Mouse (Mus musculus): ENCODE measurements around the gene G2e3.

The G2e3 gene

DNA sequence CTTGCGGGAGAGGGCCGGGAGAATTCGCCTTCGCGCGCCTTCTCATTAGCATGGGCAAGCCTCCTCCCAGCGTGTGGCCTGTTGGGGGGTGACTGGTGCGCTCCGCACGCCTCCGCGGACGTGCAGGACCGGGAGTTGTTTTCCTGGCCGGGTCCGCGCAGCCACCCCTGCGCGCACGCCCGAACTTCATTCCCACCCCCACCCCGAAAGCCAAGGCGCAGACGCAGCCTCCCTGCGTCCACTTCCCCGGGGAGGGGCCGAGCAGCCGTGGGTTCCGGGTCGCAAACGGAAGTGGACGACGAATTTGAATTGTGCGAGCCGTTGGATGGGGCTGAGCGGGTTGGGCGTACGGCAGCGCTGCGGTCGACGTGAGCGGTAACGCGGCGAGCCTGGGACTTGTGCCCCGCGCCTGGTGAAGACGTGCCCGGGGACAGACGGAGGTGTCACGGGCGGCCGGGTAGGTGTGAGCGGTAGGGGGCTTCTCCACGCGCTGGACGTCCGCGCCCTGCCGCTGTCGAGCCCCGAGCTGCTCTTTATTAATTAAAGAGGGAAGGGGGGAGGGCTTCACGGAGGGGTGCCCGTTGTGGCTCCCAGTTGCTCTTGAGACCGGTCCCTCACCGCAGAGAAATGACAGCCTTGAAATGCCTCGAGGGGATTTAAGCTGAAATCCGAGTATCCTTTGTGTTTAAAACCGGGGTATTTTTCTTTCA is at the start of gene G2e3:
TSS of gene G2e3 (plus strand) at position 74 of the 710 bp plus-strand sequence.
- in situ Hi-C loops (cut with MboI), result no loop called here

- in situ Hi-C loops (cut with MboI), result no loop called here
Measured at GRCm38 (mm10) chr12:51323604-51324003, 24.3 kb upstream of the G2e3 start.

DNA sequence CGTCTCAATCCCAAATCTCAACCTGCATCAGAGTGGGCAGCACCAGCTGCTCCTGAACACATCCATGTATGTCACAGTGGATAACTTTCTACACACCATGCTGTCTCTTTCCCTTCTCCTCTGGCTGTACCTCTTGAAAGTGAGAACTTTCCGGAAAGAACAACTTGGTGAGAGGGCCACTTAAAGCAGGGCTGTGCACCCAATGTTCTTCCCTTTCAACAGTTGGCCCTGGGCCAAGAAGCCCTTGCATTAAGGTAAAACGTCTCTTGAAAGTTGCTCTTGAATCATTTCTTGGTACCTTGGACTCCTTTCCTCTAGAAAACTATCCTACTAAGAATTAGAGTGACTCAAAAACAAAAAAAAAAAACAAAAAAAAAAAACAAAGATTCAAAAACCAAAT is 21.0 kb upstream of the G2e3 start:
- in situ Hi-C loops (cut with MboI), result no loop called here

DNA sequence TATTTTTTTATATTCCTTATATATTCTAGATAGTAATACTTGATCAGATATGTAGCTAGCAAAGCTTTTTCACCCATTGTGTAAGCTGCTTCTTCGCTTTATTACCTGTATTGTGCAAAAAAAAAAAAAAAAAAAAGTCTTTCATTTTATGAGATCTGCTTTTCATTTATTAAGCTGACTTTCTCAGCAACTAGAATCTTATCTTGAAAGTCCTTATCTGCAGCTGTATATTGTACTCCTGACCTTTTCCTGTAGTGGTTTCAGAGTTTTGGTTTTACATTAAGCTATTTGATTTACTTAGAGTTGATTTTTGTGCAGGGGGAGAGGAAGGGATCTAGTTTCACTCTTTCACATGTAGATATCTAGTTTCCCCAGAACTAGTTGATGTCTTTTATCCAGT is 10.8 kb upstream of the G2e3 start:
- in situ Hi-C loops (cut with MboI), result no loop called here

GRCm38 (mm10) chr12:51346121-51346520 is 1.7 kb upstream of the G2e3 start:
- in situ Hi-C loops (cut with MboI), result no loop called here

GRCm38 (mm10) chr12:51348698-51348998 is 787 bp downstream of the G2e3 start:
- in situ Hi-C loops (cut with MboI), result no loop called here

DNA sequence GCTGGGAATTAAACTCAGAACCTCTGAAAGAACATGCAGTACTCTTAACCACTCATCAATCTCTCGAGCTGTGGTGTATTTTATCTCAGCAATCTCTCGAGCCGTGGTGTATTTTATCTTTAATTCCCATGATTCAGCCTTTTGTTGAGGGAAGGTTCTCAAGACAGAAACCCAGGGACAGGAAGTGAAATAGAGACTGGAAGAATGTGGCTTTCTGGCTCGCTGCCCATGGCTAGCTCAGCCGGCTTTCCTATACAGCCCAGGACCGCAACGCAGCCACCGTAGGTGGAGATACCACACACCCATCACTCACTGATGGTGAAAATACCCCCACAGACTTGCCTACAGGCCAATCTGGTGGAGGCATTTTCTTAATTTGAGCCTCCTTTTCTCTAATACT is 7.4 kb downstream of the G2e3 start:
- in situ Hi-C loops (cut with MboI), result no loop called here

DNA sequence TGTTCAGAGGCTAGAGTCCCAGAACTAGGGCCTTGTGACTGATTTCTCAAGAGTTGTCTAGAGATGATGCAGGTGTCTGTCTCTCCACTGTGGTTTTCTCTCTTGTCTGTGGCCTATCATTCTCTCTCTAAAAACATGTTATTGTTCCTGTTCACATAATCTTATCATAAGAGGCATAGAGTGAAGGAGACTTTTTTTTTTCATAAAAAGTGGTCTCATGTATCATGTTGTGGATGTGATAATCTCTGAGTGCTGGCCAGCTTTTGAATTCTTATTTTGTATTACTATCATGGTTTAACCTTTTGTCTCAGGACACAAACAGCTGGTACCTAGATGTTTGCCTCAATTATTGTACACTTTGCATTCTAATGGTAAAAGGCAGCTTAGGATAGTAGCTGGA is 13.4 kb downstream of the G2e3 start:
- in situ Hi-C loops (cut with MboI), result no loop called here

DNA sequence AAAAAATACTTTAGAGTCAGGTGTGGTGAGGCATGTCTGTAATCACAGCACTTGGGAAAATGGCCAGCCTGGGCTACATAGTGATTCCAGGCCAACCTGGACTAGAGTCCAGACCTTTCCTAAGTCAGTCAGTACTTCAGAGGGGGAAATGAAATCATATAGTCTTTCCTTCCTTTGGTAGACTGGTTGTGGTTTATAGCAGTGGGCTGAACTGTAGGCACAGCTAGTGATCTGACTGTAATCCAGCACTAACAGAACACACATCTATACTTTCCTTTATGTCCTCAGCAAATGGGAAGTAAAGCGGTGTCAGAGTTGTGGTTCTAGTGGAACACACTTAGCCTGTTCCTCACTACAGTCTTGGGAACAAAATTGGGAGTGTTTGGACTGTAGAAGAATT is 15.0 kb downstream of the G2e3 start:
- in situ Hi-C loops (cut with MboI), result no loop called here

GRCm38 (mm10) chr12:51368504-51368903 is 20.6 kb downstream of the G2e3 start:
- in situ Hi-C loops (cut with MboI), result no loop called here

GRCm38 (mm10) chr12:51377003-51377887 is 29.4 kb downstream of the G2e3 start, which contains the start of gene Scfd1:
Scfd1 (plus strand) TSS chr12:51377510.
- in situ Hi-C loops (cut with MboI), result loop anchor here (25.0 kb wide), 1 partner anchor 410 kb away; no protein-coding TSS in a partner anchor

- in situ Hi-C loops (cut with MboI), result loop anchor here (25.0 kb wide), 1 partner anchor 409 kb away; no protein-coding TSS in a partner anchor
Measured at GRCm38 (mm10) chr12:51377888-51378190, 30.0 kb downstream of the G2e3 start.

- in situ Hi-C loops (cut with MboI), result loop anchor here (25.0 kb wide), 1 partner anchor 387 kb away; no protein-coding TSS in a partner anchor
Measured at GRCm38 (mm10) chr12:51399871-51400270, 52.0 kb downstream of the G2e3 start.

GRCm38 (mm10) chr12:51402060-51402698 is 54.3 kb downstream of the G2e3 start:
- in situ Hi-C loops (cut with MboI), result no loop called here

- in situ Hi-C loops (cut with MboI), result no loop called here
Measured at GRCm38 (mm10) chr12:51403987-51404586, 56.2 kb downstream of the G2e3 start.

DNA sequence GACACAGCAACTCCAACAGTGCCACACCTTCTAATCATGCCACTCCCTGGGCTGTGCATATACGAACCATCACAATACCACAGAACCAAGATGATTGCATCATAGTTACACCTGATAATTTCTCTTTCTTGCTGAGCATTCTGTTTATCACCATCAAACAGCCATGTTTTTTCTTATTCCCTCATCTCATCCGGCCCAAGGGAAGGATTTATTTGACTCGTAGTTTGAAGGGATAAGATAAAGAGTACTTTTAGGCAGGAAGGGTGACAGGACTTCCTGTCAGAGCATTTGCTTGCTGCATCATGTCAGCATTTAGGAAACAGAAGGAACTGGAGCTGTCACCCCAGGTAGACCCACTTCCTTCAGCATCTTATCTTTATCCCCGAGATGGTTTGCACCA is 63.5 kb downstream of the G2e3 start:
- in situ Hi-C loops (cut with MboI), result no loop called here

Data from mature B cell (primary cell).